Mouse (Mus musculus) lung, adult 2 months (tissue): ENCODE data around the gene Vmn2r10. TPM values are rescaled to one million over a fixed set of nuclear protein-coding genes. Genes with fewer than 3 reads are reported as not detected.
"Not testable (repeated sequence)": the region's sequence is repeated elsewhere in the genome, so short reads cannot be mapped to it uniquely, and the experiment has no call there.

ENCODE experiments used
- DNase-seq: peaks from one replicate; pipeline ENCODE4 v3.0.0; 2022
- H3K4me1 ChIP-seq: fragments of 200-500 bp; 2 replicates; pipeline ENCODE4 v1.6.1; 2011; ENCODE audit warnings: low read length; ENCODE audit not compliant: control insufficient read depth, insufficient read depth
- H3K4me3 ChIP-seq: fragments of 200-500 bp; replicated peaks from 2 replicates; pipeline ENCODE3; 2011; ENCODE audit warnings: low read depth, mild to moderate bottlenecking, control low read depth, low read length; ENCODE audit errors: extremely low read depth
- CTCF ChIP-seq: fragments of 200-500 bp; IDR thresholded peaks from 2 replicates; pipeline ENCODE4 v1.5.1; 2011; ENCODE audit warnings: mild to moderate bottlenecking, low read length, control low read depth; ENCODE audit not compliant: insufficient read depth
- POLR2A ChIP-seq: fragments of 200-500 bp; IDR thresholded peaks from 2 replicates; pipeline ENCODE4 v1.6.1; 2011; ENCODE audit warnings: low read depth, mild to moderate bottlenecking, control low read depth, low read length, borderline replicate concordance; ENCODE audit errors: extremely low read depth
- WGBS: fragments of 180-500 bp; shearing (Covaris S2); methylation state at CpG from one replicate; pipeline ENCODE4 v1.1.7; 2018; 5-methylcytosine and 5-hydroxymethylcytosine counted together
- polyA plus RNA-seq: library from polyadenylated mRNA; depleted of rRNA; stranded (reverse); fragments of >200 nt; gene quantifications from 2 replicates; pipeline ENCODE4 v1.2.3, GENCODE M21; 2012; rRNA removed

Vmn2r10 gene
- not detected in 2 replicates for polyA plus RNA-seq

GRCm38 (mm10) chr5:109006427-109006826 lies at the start of gene Vmn2r10:
Gene Vmn2r10, minus strand, starts transcription at chr5:109006527.
- H3K4me3 ChIP-seq, result not testable (repeated sequence)

GRCm38 (mm10) chr5:109055286-109055685 lies 49.0 kb upstream of the Vmn2r10 start:
- DNase-seq, result no peak
- Histone ChIP-seq H3K4me3 (no peak overlapping the region), H3K4me1 (no peaks in the 10 kb centered on the region)
- TF ChIP-seq POLR2A (no peak), CTCF (no peak)
- WGBS, result 49% methylated on average over 1 of the region's 1 CpGs

More at GRCm38 (mm10) chr5:109006427-109006826, at the start of gene Vmn2r10:
- H3K4me1 ChIP-seq, DNase-seq: not testable (repeated sequence)

- peak; percentile 6 for DNase-seq
- Histone ChIP-seq H3K4me1 (no peaks in the 10 kb centered on the region), H3K4me3 (no peak overlapping the region)
- TF ChIP-seq POLR2A (no peak), CTCF (no peak)
Observed at GRCm38 (mm10) chr5:109032591-109032990, 26.3 kb upstream of the Vmn2r10 start.

GRCm38 (mm10) chr5:108988924-108989323 lies 17.4 kb downstream of the Vmn2r10 start:
- TF ChIP-seq CTCF, result no peak
- no peak for TF ChIP-seq POLR2A
- Histone ChIP-seq H3K4me1 (no peaks in the 10 kb centered on the region), H3K4me3 (no peak overlapping the region)
- DNase-seq, result no peak
- 80% methylated on average over 3 of the region's 3 CpGs for WGBS

Other genes with a start within 250 kb of the Vmn2r10 start
- not detected in 2 replicates for gene Rnf212, start 231.5 kb downstream of the Vmn2r10 start, polyA plus RNA-seq
- not detected in 2 replicates for gene Tmed11, start 211.2 kb downstream of the Vmn2r10 start, polyA plus RNA-seq
- gene Vmn2r8, start 197.7 kb downstream of the Vmn2r10 start, polyA plus RNA-seq, result not detected in 2 replicates
- not detected in 2 replicates for gene Vmn2r9, start 153.9 kb downstream of the Vmn2r10 start, polyA plus RNA-seq
- gene Vmn2r11, start 53.0 kb upstream of the Vmn2r10 start, polyA plus RNA-seq, result not detected in 2 replicates
- not detected in 2 replicates for gene Vmn2r12, start 91.4 kb upstream of the Vmn2r10 start, polyA plus RNA-seq
- not detected in 2 replicates for gene Vmn2r13, start 185.7 kb upstream of the Vmn2r10 start, polyA plus RNA-seq
- gene Vmn2r14, start 218.2 kb upstream of the Vmn2r10 start, polyA plus RNA-seq, result not detected in 2 replicates